Mouse (Mus musculus): Measurements from ENCODE around the gene Zcchc4.

The Zcchc4 gene

GRCm38 (mm10) chr5:52786556-52787322 is 11.5 kb downstream of the Zcchc4 start:
- in situ Hi-C loops (cut with MboI; ENCODE audit: low pct_unique_long_range_greater_than_20kb in 1 of 2, low sequenced_read_pairs in 2 of 2, unreplicated experiment in 1 of 2), result no loop called here

GRCm38 (mm10) chr5:52793230-52793629 is 18.0 kb downstream of the Zcchc4 start:
- in situ Hi-C loops (cut with MboI; ENCODE audit: low pct_unique_long_range_greater_than_20kb in 1 of 2, low sequenced_read_pairs in 2 of 2, unreplicated experiment in 1 of 2), result no loop called here

DNA sequence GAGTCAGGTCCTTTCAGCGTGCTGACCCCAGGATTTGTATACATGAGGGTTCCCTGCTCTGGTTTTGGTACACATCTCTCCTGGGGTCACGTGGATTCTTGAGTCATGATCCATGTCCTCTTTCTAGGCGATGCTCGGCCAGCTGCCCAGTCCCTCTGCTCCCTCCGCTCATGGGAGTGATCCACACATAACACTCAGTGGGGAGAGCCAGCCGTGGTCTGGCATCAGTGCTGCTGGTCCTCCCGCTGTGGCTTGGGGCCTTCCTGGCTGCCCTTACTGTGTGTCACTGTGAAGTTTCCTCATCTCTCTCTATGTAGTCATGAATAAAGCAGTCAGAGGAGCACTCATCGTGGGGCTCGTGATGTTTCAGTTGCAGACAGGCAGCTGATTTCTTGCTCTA is 18.9 kb downstream of the Zcchc4 start:
- in situ Hi-C loops (cut with MboI; ENCODE audit: low pct_unique_long_range_greater_than_20kb in 1 of 2, low sequenced_read_pairs in 2 of 2, unreplicated experiment in 1 of 2), result no loop called here

- in situ Hi-C loops (cut with MboI; ENCODE audit: low pct_unique_long_range_greater_than_20kb in 1 of 2, low sequenced_read_pairs in 2 of 2, unreplicated experiment in 1 of 2), result no loop called here
Observed at GRCm38 (mm10) chr5:52799274-52799985, 24.2 kb downstream of the Zcchc4 start.

GRCm38 (mm10) chr5:52805801-52806200 is 30.6 kb downstream of the Zcchc4 start:
- in situ Hi-C loops (cut with MboI; ENCODE audit: low pct_unique_long_range_greater_than_20kb in 1 of 2, low sequenced_read_pairs in 2 of 2, unreplicated experiment in 1 of 2), result no loop called here

DNA sequence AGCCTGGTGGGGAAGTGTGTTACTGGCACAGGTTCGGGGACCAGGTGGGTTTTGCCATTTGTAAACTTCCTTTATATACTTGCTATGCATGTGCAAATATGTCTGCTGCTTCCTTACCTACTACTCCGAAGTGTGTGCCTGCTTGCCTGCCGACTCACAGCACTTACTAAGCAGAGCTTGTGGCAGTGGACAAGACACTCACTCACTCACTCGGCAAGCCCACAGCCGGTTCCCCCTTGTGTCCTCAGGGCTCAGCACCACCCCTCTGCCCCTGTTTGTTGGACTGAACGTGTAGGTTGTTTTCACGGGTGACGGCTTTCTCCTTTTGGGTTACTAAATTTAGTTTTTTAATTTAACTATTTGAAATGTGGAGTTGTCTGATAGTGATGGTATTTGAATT is 31.1 kb downstream of the Zcchc4 start:
- in situ Hi-C loops (cut with MboI; ENCODE audit: low pct_unique_long_range_greater_than_20kb in 1 of 2, low sequenced_read_pairs in 2 of 2, unreplicated experiment in 1 of 2), result no loop called here

DNA sequence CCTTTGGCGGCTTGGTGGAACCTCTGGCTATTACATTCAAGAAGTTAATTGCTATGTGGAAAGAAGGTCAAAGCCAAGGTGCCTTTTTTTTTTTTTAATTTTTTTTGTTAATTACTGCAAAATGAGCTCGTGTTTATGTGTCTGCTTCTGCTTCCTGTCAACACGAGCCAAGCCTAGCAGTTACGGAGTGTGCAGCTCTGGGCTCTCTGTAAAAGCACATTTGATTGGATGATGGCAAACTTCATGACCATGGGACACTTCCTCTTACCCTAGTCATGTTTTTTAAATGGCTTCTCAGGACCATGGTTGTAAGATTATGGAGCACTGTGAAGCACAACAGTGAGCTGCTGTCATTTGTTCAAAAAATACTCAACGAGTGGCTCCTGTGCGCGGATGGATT is 31.8 kb downstream of the Zcchc4 start:
- in situ Hi-C loops (cut with MboI; ENCODE audit: low pct_unique_long_range_greater_than_20kb in 1 of 2, low sequenced_read_pairs in 2 of 2, unreplicated experiment in 1 of 2), result no loop called here

DNA sequence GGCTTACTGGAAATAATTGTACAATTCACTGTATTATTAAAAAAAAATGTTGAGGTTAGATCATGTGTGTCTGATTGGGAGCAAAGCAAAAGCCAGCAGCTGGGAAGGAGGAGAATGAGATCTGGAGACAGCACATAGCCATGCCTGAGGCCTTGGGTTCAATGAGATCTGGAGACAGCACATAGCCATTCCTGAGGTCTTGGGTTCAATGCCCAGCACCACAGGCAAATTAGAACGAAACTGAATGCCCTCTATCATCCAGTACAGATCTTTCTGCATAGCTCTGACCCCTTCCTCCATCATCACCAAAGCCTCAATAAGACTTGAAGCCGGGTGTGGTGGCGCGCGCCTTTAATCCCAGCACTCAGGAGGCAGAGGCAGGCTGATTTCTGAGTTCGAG is 35.2 kb downstream of the Zcchc4 start:
- in situ Hi-C loops (cut with MboI; ENCODE audit: low pct_unique_long_range_greater_than_20kb in 1 of 2, low sequenced_read_pairs in 2 of 2, unreplicated experiment in 1 of 2), result no loop called here

- in situ Hi-C loops (cut with MboI; ENCODE audit: low pct_unique_long_range_greater_than_20kb in 1 of 2, low sequenced_read_pairs in 2 of 2, unreplicated experiment in 1 of 2), result no loop called here
Observed at GRCm38 (mm10) chr5:52811056-52811455, 35.8 kb downstream of the Zcchc4 start.

GRCm38 (mm10) chr5:52812456-52812855 is 37.2 kb downstream of the Zcchc4 start:
- in situ Hi-C loops (cut with MboI; ENCODE audit: low pct_unique_long_range_greater_than_20kb in 1 of 2, low sequenced_read_pairs in 2 of 2, unreplicated experiment in 1 of 2), result no loop called here

GRCm38 (mm10) chr5:52813312-52813711 is 38.1 kb downstream of the Zcchc4 start:
- in situ Hi-C loops (cut with MboI; ENCODE audit: low pct_unique_long_range_greater_than_20kb in 1 of 2, low sequenced_read_pairs in 2 of 2, unreplicated experiment in 1 of 2), result no loop called here

GRCm38 (mm10) chr5:52818676-52819075 is 43.5 kb downstream of the Zcchc4 start:
- in situ Hi-C loops (cut with MboI; ENCODE audit: low pct_unique_long_range_greater_than_20kb in 1 of 2, low sequenced_read_pairs in 2 of 2, unreplicated experiment in 1 of 2), result no loop called here

GRCm38 (mm10) chr5:52821691-52822090 is 46.5 kb downstream of the Zcchc4 start:
- in situ Hi-C loops (cut with MboI; ENCODE audit: low pct_unique_long_range_greater_than_20kb in 1 of 2, low sequenced_read_pairs in 2 of 2, unreplicated experiment in 1 of 2), result no loop called here

DNA sequence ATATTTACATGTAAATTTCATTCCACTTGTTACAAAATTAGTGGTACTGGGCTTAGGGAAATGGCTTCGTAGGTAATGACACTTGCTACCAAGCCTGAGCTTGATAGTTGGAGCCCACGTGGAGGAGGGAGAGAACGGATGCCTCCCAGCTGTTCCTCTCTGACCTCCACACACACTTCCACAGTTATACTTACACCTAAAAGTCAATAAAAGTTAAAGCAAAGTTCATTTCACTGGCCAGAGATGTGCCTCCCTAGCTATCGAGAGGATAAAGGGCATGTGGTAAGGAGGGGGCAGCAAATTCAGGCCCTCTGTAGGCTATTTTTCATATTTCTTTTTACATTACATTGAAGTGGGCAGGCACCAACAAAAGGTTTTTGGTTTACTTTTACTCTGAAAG is 52.7 kb downstream of the Zcchc4 start:
- in situ Hi-C loops (cut with MboI; ENCODE audit: low pct_unique_long_range_greater_than_20kb in 1 of 2, low sequenced_read_pairs in 2 of 2, unreplicated experiment in 1 of 2), result loop anchor here in 1 of 2 experiments (25.0 kb wide), 1 partner anchor 691 kb away; no protein-coding TSS in a partner anchor

DNA sequence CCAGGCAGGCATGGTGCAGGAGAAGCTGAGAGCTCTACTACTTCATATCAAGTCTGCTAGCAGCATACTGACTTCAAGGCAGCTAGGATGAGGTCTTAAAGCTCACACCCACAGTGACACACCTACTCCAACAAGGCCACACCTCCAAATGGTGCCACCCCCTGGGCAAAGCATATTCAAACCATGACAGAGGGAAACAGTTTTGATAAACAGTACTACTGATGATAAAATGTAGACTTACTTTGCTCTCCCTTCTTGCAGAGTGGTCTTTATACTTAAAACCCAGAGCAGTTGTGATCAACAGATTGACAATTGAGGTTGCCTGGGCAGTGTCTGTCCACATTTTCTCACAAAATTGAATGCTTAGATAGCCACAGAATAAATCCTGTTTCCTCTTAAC is 57.8 kb downstream of the Zcchc4 start:
- in situ Hi-C loops (cut with MboI; ENCODE audit: low pct_unique_long_range_greater_than_20kb in 1 of 2, low sequenced_read_pairs in 2 of 2, unreplicated experiment in 1 of 2), result loop anchor here in 1 of 2 experiments (25.0 kb wide), 1 partner anchor 696 kb away; no protein-coding TSS in a partner anchor

DNA sequence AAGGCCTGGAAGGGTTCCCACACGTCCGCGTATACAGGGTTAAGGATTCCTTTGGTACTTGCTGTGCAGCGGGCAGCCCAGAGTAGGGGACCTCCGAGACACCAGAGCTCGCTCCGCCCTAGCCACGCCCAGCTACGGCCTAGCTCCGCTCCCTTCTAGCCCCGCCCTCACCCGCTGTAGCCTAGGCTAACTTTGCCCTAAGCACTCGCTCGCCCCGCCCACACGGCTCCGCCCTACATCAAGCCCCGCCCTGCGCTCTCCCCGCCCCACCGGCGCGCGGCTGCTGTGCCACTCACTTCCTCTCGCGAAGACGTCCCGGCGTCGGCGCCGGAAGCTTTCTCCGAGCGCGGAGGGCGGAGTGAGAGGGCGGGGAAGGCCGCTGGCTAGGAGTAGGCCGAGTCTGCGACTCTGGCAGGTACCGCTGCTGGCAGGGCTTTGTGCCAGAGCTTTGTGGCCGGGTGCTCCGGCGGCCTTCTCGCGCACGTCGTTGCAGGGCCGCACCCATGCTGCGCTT is 58.6 kb downstream of the Zcchc4 start, which contains the start of gene Anapc4:
Anapc4 (plus strand) TSS at position 252 of the 514 bp plus-strand sequence.
- in situ Hi-C loops (cut with MboI; ENCODE audit: low pct_unique_long_range_greater_than_20kb in 1 of 2, low sequenced_read_pairs in 2 of 2, unreplicated experiment in 1 of 2), result loop anchor here in 1 of 2 experiments (25.0 kb wide), 1 partner anchor 697 kb away; no protein-coding TSS in a partner anchor

DNA sequence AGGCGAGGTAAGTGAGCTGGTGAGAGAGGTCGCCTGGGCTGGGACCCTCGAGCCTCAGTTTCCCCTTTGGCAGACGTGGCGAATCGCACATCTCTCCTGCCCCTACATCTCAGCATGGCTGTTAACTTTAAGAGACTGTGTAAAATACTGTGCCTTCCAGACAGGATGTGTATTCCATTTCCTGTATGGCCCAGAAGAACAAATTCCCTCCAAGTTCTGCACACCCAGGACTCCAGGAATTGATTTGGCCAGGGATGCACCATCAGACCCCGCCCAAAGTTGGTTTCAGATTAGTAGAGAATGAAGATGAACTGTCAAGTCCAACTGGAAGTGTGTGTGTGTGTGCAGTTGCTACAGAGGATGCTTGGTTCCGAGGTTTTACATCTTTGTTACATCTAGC is 59.2 kb downstream of the Zcchc4 start:
- in situ Hi-C loops (cut with MboI; ENCODE audit: low pct_unique_long_range_greater_than_20kb in 1 of 2, low sequenced_read_pairs in 2 of 2, unreplicated experiment in 1 of 2), result loop anchor here in 1 of 2 experiments (25.0 kb wide), 1 partner anchor 697 kb away; no protein-coding TSS in a partner anchor

DNA sequence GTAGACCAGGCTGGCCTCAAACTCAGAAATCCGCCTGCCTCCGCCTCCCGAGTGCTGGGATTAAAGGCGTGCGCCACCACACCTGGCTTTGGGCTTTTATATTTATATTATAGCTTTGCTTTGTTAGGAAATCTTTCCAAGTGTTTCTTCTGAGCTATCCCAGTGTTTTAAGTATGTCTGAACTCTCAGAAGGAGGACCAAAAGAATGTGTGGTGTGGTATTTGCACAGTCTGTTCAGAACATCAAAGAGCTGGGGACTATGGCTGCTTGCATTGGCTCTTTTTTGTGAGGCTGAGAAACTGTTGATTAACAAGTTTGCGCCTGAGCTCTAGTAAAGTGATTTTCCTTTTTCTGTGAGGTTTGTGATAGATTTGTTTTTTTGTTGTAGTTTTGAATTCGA is 69.1 kb downstream of the Zcchc4 start:
- in situ Hi-C loops (cut with MboI; ENCODE audit: low pct_unique_long_range_greater_than_20kb in 1 of 2, low sequenced_read_pairs in 2 of 2, unreplicated experiment in 1 of 2), result loop anchor here in 1 of 2 experiments (25.0 kb wide), 1 partner anchor 707 kb away; no protein-coding TSS in a partner anchor

DNA sequence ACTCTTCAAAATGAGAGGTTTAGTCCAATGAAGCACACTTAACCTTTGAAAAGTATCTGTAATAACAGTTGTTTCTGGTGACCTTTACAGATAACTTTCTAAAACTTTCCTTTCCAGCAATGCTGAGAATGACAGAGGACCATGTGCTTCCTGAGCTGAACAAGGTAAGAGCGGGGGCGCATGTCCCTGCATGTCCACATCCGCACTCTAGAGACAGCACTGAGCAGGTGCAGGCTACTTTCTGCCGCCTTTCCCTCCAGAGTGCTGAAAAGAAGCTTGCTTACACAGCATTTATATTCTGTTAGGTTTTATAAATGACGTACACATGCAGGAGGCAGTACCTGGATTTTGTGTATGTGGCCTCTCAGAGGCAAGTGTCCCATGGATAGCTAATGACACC is 80.5 kb downstream of the Zcchc4 start:
- in situ Hi-C loops (cut with MboI; ENCODE audit: low pct_unique_long_range_greater_than_20kb in 1 of 2, low sequenced_read_pairs in 2 of 2, unreplicated experiment in 1 of 2), result no loop called here
